ENCODE assay signal across 14 mouse cellular contexts in genomic region chrX:85971973-85972372, GRCm38 (mm10).
A peak's percentile ranks its signal among the peaks of the same experiment; 100 is the strongest.
DNase-seq lines count a peak whose midpoint lies in the region; TF ChIP-seq lines count a peak whose summit lies in the region.
"Had no signal": no experiment of that assay in that cellular context is flagged by ENCODE, and none has a peak within 500 bp of the region (broad histone marks: within the 10 kb centered on the region; RNA-seq: fewer than 3 reads in every experiment).

No protein-coding gene starts in this region.

- no peak for TF ChIP-seq EP300 in heart, adult 2 months (IDR thresholded peaks at IDR 0.05; ENCODE audit: insufficient read depth, low read depth, low read length)

- no peak overlapping the region for H3K27ac ChIP-seq in heart, adult 2 months
- H3K27ac ChIP-seq in heart, embryonic 10.5 days, result no peak overlapping the region
- H3K27ac ChIP-seq in ES-E14 (ENCODE audit: insufficient read depth, low read depth, low read length, poor library complexity, severe bottlenecking), result no peak overlapping the region
- H3K27ac ChIP-seq: heart, embryonic 13.5 days had no signal

- WGBS in heart, adult 2 months, result 66% methylated on average over 5 of the region's 5 CpGs
- WGBS in heart, embryonic 10.5 days, result 78% methylated on average over 5 of the region's 5 CpGs

- H3K4me3 ChIP-seq in heart, adult 2 months, result no peak overlapping the region
- no peak overlapping the region for H3K4me3 ChIP-seq in heart, embryonic 10.5 days
- H3K4me3 ChIP-seq in ES-E14 (ENCODE audit: insufficient read depth in 1 of 2, low read depth in 1 of 2, low read length in 2 of 2, poor library complexity in 1 of 2, severe bottlenecking in 1 of 2), result no peak overlapping the region
- H3K4me3 ChIP-seq: heart, embryonic 13.5 days had no signal

- no peaks in the 10 kb centered on the region for H3K9me3 ChIP-seq in heart, embryonic 10.5 days
- no peaks in the 10 kb centered on the region for H3K9me3 ChIP-seq in ES-E14 (ENCODE audit: control insufficient read depth, insufficient read depth, low read depth, low read length)
- H3K9me3 ChIP-seq: heart, embryonic 13.5 days had no signal

- no peak for DNase-seq in heart, adult 2 months
- no peak for DNase-seq in heart, embryonic 10.5 days (ENCODE audit: low spot score)
- DNase-seq in lung, postnatal 36 days, result peak; percentile 3
- DNase-seq in lung, postnatal 14 days, result no peak
- DNase-seq in ES-E14 (ENCODE audit: low read depth, low spot score), result peak; percentile 8
- DNase-seq in induced T-regulatory cell, adult 2 months (ENCODE audit: low read depth), result peak; percentile 1
- DNase-seq in urinary bladder, postnatal 36 days (ENCODE audit: low spot score in 2 of 2), result no peak
- no peak for DNase-seq in cerebellum, adult 9-10 months
- DNase-seq: adrenal gland, postnatal 10 days; cerebellum, postnatal 25 days; gastrocnemius, postnatal 36 days; lung, adult 18-20 months; right cerebral cortex, postnatal 14 days had no signal

- in situ Hi-C loops in ES-E14 (cut with MboI; ENCODE audit: low sequenced_read_pairs in 2 of 2, unreplicated experiment in 2 of 2), result no loop called here

- peak; percentile 68 for TF ChIP-seq CTCF in heart, adult 2 months (IDR thresholded peaks at IDR 0.05)

- no peaks in the 10 kb centered on the region for H3K27me3 ChIP-seq in heart, adult 2 months (ENCODE audit: control insufficient read depth, insufficient read depth, low read length)
- no peaks in the 10 kb centered on the region for H3K27me3 ChIP-seq in heart, embryonic 10.5 days (ENCODE audit: insufficient read depth, poor library complexity, severe bottlenecking)
- H3K27me3 ChIP-seq: heart, embryonic 13.5 days had no signal

- no peak overlapping the region for H3K9ac ChIP-seq in heart, adult 2 months (ENCODE audit: low read depth, low read length)
- no peak overlapping the region for H3K9ac ChIP-seq in ES-E14 (ENCODE audit: insufficient read depth, low read depth, low read length, poor library complexity, severe bottlenecking)
- H3K9ac ChIP-seq: heart, embryonic 13.5 days had no signal

- intact Hi-C loops in heart, adult 2 months (cut with DNase I), result no loop called here

- TF ChIP-seq POLR2A in heart, adult 2 months (IDR thresholded peaks at IDR 0.05; ENCODE audit: insufficient read depth, low read depth, low read length), result no peak

- no peaks in the 10 kb centered on the region for H3K4me1 ChIP-seq in heart, adult 2 months (ENCODE audit: control insufficient read depth, insufficient read depth, low read length)
- no peaks in the 10 kb centered on the region for H3K4me1 ChIP-seq in heart, embryonic 10.5 days
- H3K4me1 ChIP-seq in ES-E14 (ENCODE audit: control insufficient read depth in 2 of 2, insufficient read depth in 2 of 2, low read length in 2 of 2, poor library complexity in 1 of 2), result no peaks in the 10 kb centered on the region
- H3K4me1 ChIP-seq: heart, embryonic 13.5 days had no signal

- no peaks in the 10 kb centered on the region for H3K36me3 ChIP-seq in heart, adult 2 months (ENCODE audit: control insufficient read depth, insufficient read depth, low read length)
- no peaks in the 10 kb centered on the region for H3K36me3 ChIP-seq in heart, embryonic 10.5 days
- no peaks in the 10 kb centered on the region for H3K36me3 ChIP-seq in ES-E14 (ENCODE audit: control insufficient read depth, insufficient read depth, low read length, poor library complexity, severe bottlenecking)
- H3K36me3 ChIP-seq: heart, embryonic 13.5 days had no signal

- no peaks in the 10 kb centered on the region for H3K79me2 ChIP-seq in heart, adult 2 months (replicated peaks; ENCODE audit: control insufficient read depth, insufficient read depth, low read length)

TF ChIP-seq in ES-E14, 5 proteins besides CTCF, POLR2A, EP300 and RAD21:
- TF ChIP-seq ZC3H11A (IDR thresholded peaks at IDR 0.05; ENCODE audit: borderline replicate concordance, low read depth, low read length) (peak; percentile 26; the same call in 1 of the 2 replicates), ZNF384 (IDR thresholded peaks at IDR 0.05; ENCODE audit: low read depth, low read length) (no peak)

Comparison
In these comparisons a context has a peak if more than half of its experiments do, and no peak if none do; other contexts are left out.
1. DNase-seq: peak in lung, postnatal 36 days (single experiment), ES-E14 (single experiment) and induced T-regulatory cell, adult 2 months (single experiment); none in heart, adult 2 months (0 of 2), heart, embryonic 10.5 days (single experiment), lung, postnatal 14 days (single experiment), urinary bladder, postnatal 36 days (0 of 2) and cerebellum, adult 9-10 months (single experiment).